Mouse (Mus musculus) lung, postnatal 10 days (tissue): ENCODE data around the gene Zfp811.

Experiments used
- DNase-seq: peaks from one replicate; pipeline ENCODE4 v3.0.0; 2021

The Zfp811 gene

DNA sequence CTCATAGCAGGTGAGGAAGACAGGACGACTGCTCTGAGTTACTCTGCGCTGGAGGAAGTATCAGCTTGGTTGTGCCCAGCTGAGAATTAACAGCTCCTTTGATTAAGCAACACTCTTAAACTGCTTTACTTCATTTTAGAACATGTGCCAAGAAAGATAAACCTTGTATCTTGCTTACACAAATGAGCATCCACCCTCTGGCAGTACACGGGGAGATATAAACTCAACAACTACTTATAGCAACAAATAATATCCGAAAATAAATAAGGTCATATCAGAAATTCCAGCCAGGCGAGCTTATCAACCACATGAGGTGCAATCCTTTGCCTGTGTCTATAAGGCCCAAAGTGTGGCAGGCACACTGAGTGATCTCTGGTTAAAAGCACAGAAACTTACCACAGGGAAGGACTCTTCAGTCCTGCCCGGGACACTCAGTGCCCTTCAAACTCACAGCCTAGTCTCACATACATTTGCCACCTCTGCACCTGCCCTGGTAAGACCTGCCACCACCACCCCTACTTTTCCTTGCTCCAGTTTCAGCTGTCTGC lies 56.8 kb downstream of the Zfp811 start:
- no peak for DNase-seq

DNA sequence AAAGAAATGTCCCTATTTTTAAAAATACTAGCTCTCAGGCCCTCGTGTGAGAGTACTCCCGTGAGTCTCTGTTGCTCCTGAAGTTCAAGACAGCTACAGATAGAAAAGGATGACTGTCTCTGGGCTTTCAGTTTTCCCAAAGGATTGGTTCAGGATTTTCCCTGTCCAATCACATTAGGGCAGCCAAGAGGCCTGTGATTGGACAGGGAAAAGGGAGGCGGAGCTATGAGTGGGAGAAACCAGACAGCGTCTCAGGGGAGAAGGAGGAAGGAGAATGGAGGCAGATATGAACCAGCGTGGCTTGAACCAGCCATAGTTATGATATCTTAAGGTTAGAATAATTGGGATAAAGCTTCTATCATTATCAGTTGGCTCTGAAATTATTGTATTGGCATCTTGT lies 59.1 kb downstream of the Zfp811 start:
- DNase-seq: peak; percentile 2
